Mouse (Mus musculus) bone marrow macrophage, adult 2 months (primary cell): ENCODE results near the gene Sit1. TPM values are rescaled to one million over a fixed set of nuclear protein-coding genes. Genes with fewer than 3 reads are reported as not detected.

Experiments
- H3K27ac ChIP-seq: 2 replicates; pipeline ENCODE4 v1.5.1; 2012; ENCODE audit warnings: low read depth, low read length; ENCODE audit not compliant: insufficient read depth
- H3K4me1 ChIP-seq: 2 replicates; pipeline ENCODE4 v1.6.1; 2012; ENCODE audit warnings: low read length; ENCODE audit not compliant: control insufficient read depth, insufficient read depth
- H3K4me3 ChIP-seq: 2 replicates; pipeline ENCODE4 v1.5.1; 2012; ENCODE audit warnings: mild to moderate bottlenecking, low read length, moderate library complexity; ENCODE audit not compliant: insufficient read depth
- CTCF ChIP-seq: IDR thresholded peaks from 2 replicates; pipeline ENCODE4 v1.5.1; 2012; ENCODE audit warnings: low read depth, mild to moderate bottlenecking, low read length, moderate library complexity
- POLR2A ChIP-seq: IDR thresholded peaks from 2 replicates; pipeline ENCODE4 v1.6.1; 2012; ENCODE audit warnings: mild to moderate bottlenecking, low read depth, low read length, borderline replicate concordance
- polyA plus RNA-seq: library from polyadenylated mRNA; stranded (reverse); fragments of >200 nt; gene quantifications from 2 replicates; pipeline ENCODE4 v1.2.4, GENCODE M21; 2012; ENCODE audit not compliant: missing spikeins, insufficient read depth, insufficient read length

Sit1 gene
- polyA plus RNA-seq, 1 experiment: not detected

GRCm38 (mm10) chr4:43513300-43513699 is 29.8 kb upstream of the Sit1 start:
- Histone ChIP-seq H3K4me3 (no peak overlapping the region), H3K4me1 (no peaks in the 10 kb centered on the region; the same call in 1 of the 2 replicates), H3K27ac (no peak overlapping the region)
- no peak for TF ChIP-seq POLR2A
- no peak for TF ChIP-seq CTCF

DNA sequence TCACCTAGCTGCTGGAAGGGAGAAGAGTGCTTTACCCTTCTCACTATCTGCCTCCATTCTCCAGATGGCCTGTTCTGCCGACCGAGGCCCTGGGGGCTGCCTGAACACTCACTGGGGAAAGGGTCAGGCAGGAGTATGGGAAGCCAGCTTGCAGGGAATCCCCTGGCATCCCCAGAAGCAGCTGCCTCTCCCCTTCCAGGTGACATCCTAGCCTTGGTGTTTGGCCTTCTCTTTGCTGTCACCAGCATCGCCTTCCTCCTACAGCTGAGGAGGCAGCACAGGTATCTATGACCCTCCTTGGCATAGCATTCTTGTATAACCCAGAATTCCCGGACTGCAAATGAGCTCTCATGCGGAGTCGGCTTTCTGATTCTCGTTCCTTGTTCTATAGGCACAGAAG is 29.1 kb upstream of the Sit1 start:
- Histone ChIP-seq H3K4me3 (no peak overlapping the region), H3K27ac (no peak overlapping the region), H3K4me1 (peaks cover 3% of the 10 kb centered on the region)
- TF ChIP-seq CTCF (no peak), POLR2A (no peak)

DNA sequence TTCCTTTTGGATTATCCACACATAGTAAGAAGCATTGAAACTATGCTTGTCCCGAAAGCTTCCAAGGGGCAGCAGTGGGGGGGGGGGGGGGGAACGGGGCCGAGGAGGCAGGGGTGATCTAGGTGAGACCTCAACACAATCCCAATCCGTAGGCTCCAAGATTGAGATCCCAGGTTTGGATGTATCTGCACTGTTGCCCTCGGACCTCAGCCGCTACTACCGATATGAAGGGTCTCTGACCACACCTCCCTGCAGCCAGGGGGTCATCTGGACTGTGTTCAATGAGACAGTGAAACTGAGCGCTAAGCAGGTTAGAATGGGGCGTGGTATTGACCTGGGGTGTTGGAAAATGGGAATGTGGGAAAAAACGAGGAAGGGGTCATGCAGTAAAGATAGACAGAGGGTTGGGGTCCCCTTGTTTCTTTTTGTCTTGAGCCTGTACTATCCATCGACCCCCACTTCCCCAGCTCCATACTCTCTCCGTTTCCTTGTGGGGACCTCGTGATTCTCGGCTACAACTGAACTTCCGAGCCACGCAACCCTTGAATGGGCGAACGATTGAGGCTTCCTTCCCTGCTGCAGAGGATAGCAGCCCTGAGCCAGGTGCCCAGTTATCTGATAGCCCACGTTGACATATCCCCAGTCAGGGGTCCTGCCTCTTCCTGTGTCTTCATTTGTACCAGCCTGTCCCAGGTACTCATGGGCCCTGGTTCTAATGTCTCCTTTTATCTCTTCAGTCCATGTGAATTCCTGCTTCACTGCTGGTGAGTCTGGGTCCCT is 28.3 kb upstream of the Sit1 start:
- Histone ChIP-seq H3K4me3 (no peak overlapping the region), H3K27ac (no peak overlapping the region), H3K4me1 (peaks cover 5% of the 10 kb centered on the region)
- no peak for TF ChIP-seq CTCF
- TF ChIP-seq POLR2A: no peak

DNA sequence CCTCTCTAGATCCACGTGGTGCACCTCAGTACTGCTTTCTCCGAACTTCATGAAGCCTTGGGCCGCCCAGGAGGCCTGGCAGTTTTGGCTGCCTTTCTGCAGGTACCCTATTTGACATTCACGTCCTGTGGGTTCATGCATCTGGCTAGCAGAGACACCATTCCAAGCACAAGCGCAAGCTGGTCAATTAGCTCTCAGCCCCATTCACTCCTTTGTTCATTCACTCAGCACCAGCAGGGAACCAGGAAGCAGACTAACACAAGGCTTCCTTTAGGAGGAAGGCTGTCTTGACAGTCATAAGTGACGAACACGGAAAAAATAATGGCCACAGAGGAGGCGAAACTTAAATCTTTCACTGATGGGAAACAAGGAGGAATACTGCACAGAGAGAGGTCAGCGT is 25.6 kb upstream of the Sit1 start:
- Histone ChIP-seq H3K27ac (no peak overlapping the region), H3K4me1 (peaks cover 5% of the 10 kb centered on the region), H3K4me3 (peak overlapping the region; percentile 68)
- TF ChIP-seq POLR2A (no peak), CTCF (no peak)

DNA sequence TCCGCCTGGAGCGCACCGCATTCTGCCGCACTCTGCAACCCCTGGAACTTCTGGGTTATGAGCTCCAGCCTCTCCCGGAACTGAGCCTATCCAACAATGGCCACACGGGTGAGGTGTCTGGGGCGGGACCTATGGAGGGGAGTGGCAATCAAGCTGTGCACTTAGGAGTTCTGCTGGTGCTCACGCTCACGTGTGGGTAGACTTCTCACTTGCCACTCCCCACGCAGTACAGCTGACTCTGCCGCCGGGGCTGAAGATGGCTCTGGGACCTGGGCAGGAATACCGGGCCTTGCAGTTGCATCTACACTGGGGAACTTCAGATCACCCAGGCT is 25.1 kb upstream of the Sit1 start:
- TF ChIP-seq POLR2A (no peak), CTCF (no peak)
- H3K4me3 ChIP-seq: peak overlapping the region; percentile 68
- peaks cover 5% of the 10 kb centered on the region for H3K4me1 ChIP-seq
- no peak overlapping the region for H3K27ac ChIP-seq

- no peak for TF ChIP-seq POLR2A
- TF ChIP-seq CTCF: no peak
- peaks cover 5% of the 10 kb centered on the region for H3K4me1 ChIP-seq
- H3K27ac ChIP-seq: no peak overlapping the region
- peak overlapping the region; percentile 68 for H3K4me3 ChIP-seq
These were observed 24.6 kb upstream of the Sit1 start for GRCm38 (mm10) chr4:43507938-43508665.

GRCm38 (mm10) chr4:43506536-43507185 is 23.1 kb upstream of the Sit1 start, which contains the start of gene Car9:
Gene Car9, plus strand, starts transcription at chr4:43506966.
- no peak for TF ChIP-seq CTCF
- TF ChIP-seq POLR2A: no peak
- Histone ChIP-seq H3K4me1 (peaks cover 5% of the 10 kb centered on the region), H3K4me3 (peak within 1 kb of the TSS; percentile 68), H3K27ac (no peak within 1 kb of the TSS)

DNA sequence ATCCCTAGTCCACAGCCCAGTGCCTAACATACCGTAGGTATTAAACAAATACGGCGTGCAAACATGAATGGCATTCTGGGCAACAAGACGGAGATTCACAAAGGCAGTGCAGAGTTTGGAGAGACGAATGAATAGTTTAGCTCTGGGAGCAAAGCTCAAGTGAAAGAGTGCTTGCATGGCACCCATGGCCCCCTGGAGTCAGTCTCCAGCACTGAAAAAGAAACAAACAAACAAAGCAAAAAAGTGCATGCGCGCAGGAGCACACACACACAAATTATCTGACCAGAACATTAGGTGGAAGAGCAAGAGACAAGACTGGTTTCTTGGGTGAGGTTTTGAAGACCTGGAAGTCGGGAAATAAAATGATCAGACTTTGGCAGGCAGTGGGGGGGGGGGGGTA is 22.5 kb upstream of the Sit1 start:
- no peak overlapping the region for H3K4me3 ChIP-seq
- no peak for TF ChIP-seq CTCF
- TF ChIP-seq POLR2A: no peak
- no peak overlapping the region for H3K27ac ChIP-seq
- H3K4me1 ChIP-seq: peaks cover 5% of the 10 kb centered on the region

DNA sequence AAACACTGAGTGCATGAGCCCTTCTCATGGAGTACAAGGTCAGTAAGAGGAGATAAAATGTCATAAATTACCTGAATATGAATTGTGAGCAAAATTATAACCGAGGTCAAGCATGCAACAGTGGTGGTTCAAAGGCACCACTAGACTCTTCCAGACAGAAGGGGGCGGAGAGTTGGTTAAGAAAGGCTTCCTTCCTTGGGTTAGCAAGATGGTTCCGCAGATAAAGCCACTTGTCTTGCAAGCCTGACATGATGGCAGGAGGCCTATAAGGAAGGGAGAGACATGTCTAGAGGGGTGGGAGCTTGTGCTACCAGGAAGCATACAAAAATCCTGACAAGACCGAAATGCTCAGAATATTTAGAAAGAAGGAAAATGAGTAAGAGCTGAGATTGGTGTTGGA is 20.7 kb upstream of the Sit1 start:
- no peak overlapping the region for H3K4me3 ChIP-seq
- TF ChIP-seq CTCF: no peak
- no peak for TF ChIP-seq POLR2A
- no peak overlapping the region for H3K27ac ChIP-seq
- peaks cover 11% of the 10 kb centered on the region for H3K4me1 ChIP-seq

DNA sequence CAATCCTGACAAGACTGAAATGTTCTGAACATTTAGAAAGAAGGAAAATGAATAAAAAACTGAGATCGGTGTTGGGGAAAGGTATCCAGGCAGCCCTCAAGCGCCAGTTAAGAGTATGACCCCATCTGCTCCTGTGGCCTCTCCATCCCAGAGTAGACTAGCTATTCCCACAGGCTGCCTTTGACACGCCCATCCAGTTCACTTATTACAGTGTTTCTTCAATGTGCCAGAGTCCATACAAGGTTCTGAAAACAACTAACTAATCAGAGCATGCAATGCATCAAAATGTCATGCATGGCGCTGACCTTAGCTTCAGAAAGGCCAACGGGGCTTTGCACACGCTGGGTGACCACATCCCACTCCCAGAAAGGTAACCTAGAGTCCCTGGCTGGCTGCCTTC is 20.0 kb upstream of the Sit1 start:
- no peak for TF ChIP-seq CTCF
- no peak for TF ChIP-seq POLR2A
- H3K27ac ChIP-seq: no peak overlapping the region
- H3K4me1 ChIP-seq: peaks cover 14% of the 10 kb centered on the region
- H3K4me3 ChIP-seq: no peak overlapping the region
